Mouse (Mus musculus): ENCODE results near the gene S1pr2. TPM values are rescaled to one million over a fixed set of nuclear protein-coding genes. Genes with fewer than 3 reads are reported as not detected.

The S1pr2 gene
- total RNA-seq, 2 experiments from 2014 or later: 3.9 to 5.1 TPM

Small RNAs within 50 kb of the gene (microRNA-seq; reads per million reads assigned to microRNA genes)
- 0 reads per million in 2 experiments for gene Mir7081 (ENCODE audit: borderline number of aligned reads in 2 of 2)

Other genes starting within 250 kb of the S1pr2 start
- gene Olfm2, start 230.4 kb downstream of the S1pr2 start, total RNA-seq (2021): under 1 TPM; 0.19 to 0.31 TPM
- 10 to 100 TPM; 17.2 to 22.0 TPM for gene Col5a3, start 161.7 kb downstream of the S1pr2 start, total RNA-seq (2021)
- gene Rdh8, start 158.3 kb downstream of the S1pr2 start, total RNA-seq (2021): not detected
- 1 to 10 TPM; 4.2 to 4.6 TPM for gene A230050P20Rik, start 108.1 kb downstream of the S1pr2 start, total RNA-seq (2021)
- gene Angptl6, start 97.1 kb downstream of the S1pr2 start, total RNA-seq (2021): 1 to 10 TPM; 3.9 to 4.0 TPM
- 1 to 10 TPM; 5.8 to 8.7 TPM for gene Ppan, start 88.6 kb downstream of the S1pr2 start, total RNA-seq (2021)
- gene Eif3g, start 78.2 kb downstream of the S1pr2 start, total RNA-seq (2021): 100 to 1,000 TPM; 104 to 117 TPM
- 10 to 100 TPM; 13.0 to 13.6 TPM for gene Dnmt1, start 16.9 kb downstream of the S1pr2 start, total RNA-seq (2021)
- 100 to 1,000 TPM; 139 to 148 TPM for gene Mrpl4, start 26.0 kb upstream of the S1pr2 start, total RNA-seq (2021)
- gene Icam1, start 39.2 kb upstream of the S1pr2 start, total RNA-seq (2021): 1 to 10 TPM; 8.5 to 9.9 TPM
- 1 to 10 TPM in 1 of 2 experiments, under 1 TPM in 1; 0.65 to 1.1 TPM for gene Icam4, start 52.6 kb upstream of the S1pr2 start, total RNA-seq (2021)
- gene Icam5, start 55.3 kb upstream of the S1pr2 start, total RNA-seq (2021): not detected
- not detected for gene Zglp1, start 90.3 kb upstream of the S1pr2 start, total RNA-seq (2021)
- under 1 TPM; 0.17 to 0.33 TPM for gene Gm49373, start 96.3 kb upstream of the S1pr2 start, total RNA-seq (2021)
- 10 to 100 TPM; 34.7 to 38.7 TPM for gene Fdx1l, start 96.8 kb upstream of the S1pr2 start, total RNA-seq (2021)
- gene Gm38431, start 115.2 kb upstream of the S1pr2 start, total RNA-seq (2021): 1 to 10 TPM in 1 of 2 experiments, under 1 TPM in 1; 0.51 to 1.9 TPM
- gene Raver1, start 115.2 kb upstream of the S1pr2 start, total RNA-seq (2021): 10 to 100 TPM; 25.1 to 27.7 TPM
- gene Tyk2, start 154.5 kb upstream of the S1pr2 start, total RNA-seq (2021): 1 to 10 TPM; 8.2 to 9.6 TPM
- gene Cdc37, start 173.2 kb upstream of the S1pr2 start, total RNA-seq (2021): 100 to 1,000 TPM; 157 to 165 TPM
- 10 to 100 TPM; 45.9 to 52.0 TPM for gene Pde4a, start 188.9 kb upstream of the S1pr2 start, total RNA-seq (2021)